Mouse (Mus musculus): Measurements from ENCODE around the gene Gm28845.
A peak's percentile ranks its signal among the peaks of the same experiment; 100 is the strongest.

Gm28845 gene

GRCm38 (mm10) chr1:65119438-65119837 is at the start of gene Gm28845:
Gm28845 (minus strand) TSS chr1:65119558.
- DNase-seq (ENCODE audit: low spot score in 2 of 2) = no peak

GRCm38 (mm10) chr1:65167496-65167895 is 48.1 kb upstream of the Gm28845 start:
- no peak for DNase-seq (ENCODE audit: low spot score in 2 of 2)

- DNase-seq (ENCODE audit: low spot score in 2 of 2) = peak in 1 of 2 experiments; percentile 47
Observed at GRCm38 (mm10) chr1:65162210-65162609, 42.9 kb upstream of the Gm28845 start.

GRCm38 (mm10) chr1:65156111-65156510 is 36.8 kb upstream of the Gm28845 start:
- DNase-seq (ENCODE audit: low spot score in 2 of 2) = no peak

- no peak for DNase-seq (ENCODE audit: low spot score in 2 of 2)
Observed at GRCm38 (mm10) chr1:65154814-65155213, 35.5 kb upstream of the Gm28845 start.

GRCm38 (mm10) chr1:65147971-65148370 is 28.6 kb upstream of the Gm28845 start:
- no peak for DNase-seq (ENCODE audit: low spot score in 2 of 2)

GRCm38 (mm10) chr1:65147326-65147725 is 28.0 kb upstream of the Gm28845 start:
- no peak for DNase-seq (ENCODE audit: low spot score in 2 of 2)

- DNase-seq (ENCODE audit: low spot score in 2 of 2) = no peak
Observed at GRCm38 (mm10) chr1:65146601-65147000, 27.2 kb upstream of the Gm28845 start.

GRCm38 (mm10) chr1:65144783-65145182 is 25.4 kb upstream of the Gm28845 start:
- DNase-seq (ENCODE audit: low spot score in 2 of 2) = no peak

GRCm38 (mm10) chr1:65137560-65137959 is 18.2 kb upstream of the Gm28845 start:
- DNase-seq (ENCODE audit: low spot score in 2 of 2) = no peak

GRCm38 (mm10) chr1:65132833-65133232 is 13.5 kb upstream of the Gm28845 start:
- no peak for DNase-seq (ENCODE audit: low spot score in 2 of 2)

GRCm38 (mm10) chr1:65131671-65132070 is 12.3 kb upstream of the Gm28845 start:
- no peak for DNase-seq (ENCODE audit: low spot score in 2 of 2)

GRCm38 (mm10) chr1:65130226-65130625 is 10.9 kb upstream of the Gm28845 start:
- DNase-seq (ENCODE audit: low spot score in 2 of 2) = no peak

- DNase-seq (ENCODE audit: low spot score in 2 of 2) = peak in 1 of 2 experiments; percentile 41
Observed at GRCm38 (mm10) chr1:65129634-65130180, 10.3 kb upstream of the Gm28845 start.

GRCm38 (mm10) chr1:65122574-65123372 is 3.4 kb upstream of the Gm28845 start, which contains the start of gene D630023F18Rik:
D630023F18Rik (minus strand) TSS chr1:65123214.
- peak; percentile 46 to 48 for DNase-seq (ENCODE audit: low spot score in 2 of 2)

GRCm38 (mm10) chr1:65118150-65118913 is 1.0 kb downstream of the Gm28845 start:
- DNase-seq (ENCODE audit: low spot score in 2 of 2) = no peak

GRCm38 (mm10) chr1:65113536-65114172 is 5.7 kb downstream of the Gm28845 start:
- no peak for DNase-seq (ENCODE audit: low spot score in 2 of 2)

GRCm38 (mm10) chr1:65112807-65113196 is 6.6 kb downstream of the Gm28845 start:
- no peak for DNase-seq (ENCODE audit: low spot score in 2 of 2)

- peak; percentile 76 to 85 for DNase-seq (ENCODE audit: low spot score in 2 of 2)
Observed at GRCm38 (mm10) chr1:65112031-65112806, 7.1 kb downstream of the Gm28845 start.

GRCm38 (mm10) chr1:65109756-65110435 is 9.5 kb downstream of the Gm28845 start:
- no peak for DNase-seq (ENCODE audit: low spot score in 2 of 2)

- no peak for DNase-seq (ENCODE audit: low spot score in 2 of 2)
Observed at GRCm38 (mm10) chr1:65109196-65109595, 10.2 kb downstream of the Gm28845 start.
